Mouse (Mus musculus): ENCODE data around the gene Gm20388.

Gene Gm20388

GRCm38 (mm10) chr8:122852546-122852905 is 2941.9 kb downstream of the Gm20388 start:
- no peak for DNase-seq (ENCODE audit: low spot score)

- no peak for DNase-seq (ENCODE audit: low spot score)
These were observed 2942.7 kb downstream of the Gm20388 start for GRCm38 (mm10) chr8:122853340-122853771.

GRCm38 (mm10) chr8:122854388-122854787 is 2943.7 kb downstream of the Gm20388 start:
- DNase-seq (ENCODE audit: low spot score) = no peak

GRCm38 (mm10) chr8:122855123-122855522 is 2944.5 kb downstream of the Gm20388 start:
- DNase-seq (ENCODE audit: low spot score) = no peak

- no peak for DNase-seq (ENCODE audit: low spot score)
These were observed 2945.6 kb downstream of the Gm20388 start for GRCm38 (mm10) chr8:122856288-122856687.

- no peak for DNase-seq (ENCODE audit: low spot score)
These were observed 2949.2 kb downstream of the Gm20388 start for GRCm38 (mm10) chr8:122859843-122860242.

- DNase-seq (ENCODE audit: low spot score) = no peak
These were observed 2954.1 kb downstream of the Gm20388 start for GRCm38 (mm10) chr8:122864719-122865129.

GRCm38 (mm10) chr8:122865441-122865840 is 2954.8 kb downstream of the Gm20388 start:
- DNase-seq (ENCODE audit: low spot score) = no peak

- DNase-seq (ENCODE audit: low spot score) = no peak
These were observed 2955.6 kb downstream of the Gm20388 start for GRCm38 (mm10) chr8:122866231-122866630.

GRCm38 (mm10) chr8:122867982-122868381 is 2957.3 kb downstream of the Gm20388 start:
- no peak for DNase-seq (ENCODE audit: low spot score)

GRCm38 (mm10) chr8:122870377-122870863 is 2959.8 kb downstream of the Gm20388 start:
- DNase-seq (ENCODE audit: low spot score) = peak; percentile 76

- no peak for DNase-seq (ENCODE audit: low spot score)
These were observed 2961.0 kb downstream of the Gm20388 start for GRCm38 (mm10) chr8:122871663-122872062.

- peak; percentile 31 for DNase-seq (ENCODE audit: low spot score)
These were observed 2962.5 kb downstream of the Gm20388 start for GRCm38 (mm10) chr8:122873171-122873570.

GRCm38 (mm10) chr8:122875186-122875585 is 2964.5 kb downstream of the Gm20388 start:
- DNase-seq (ENCODE audit: low spot score) = no peak

GRCm38 (mm10) chr8:122878231-122878630 is 2967.6 kb downstream of the Gm20388 start:
- DNase-seq (ENCODE audit: low spot score) = no peak

GRCm38 (mm10) chr8:122880302-122880701 is 2969.7 kb downstream of the Gm20388 start:
- DNase-seq (ENCODE audit: low spot score) = no peak

GRCm38 (mm10) chr8:122883671-122884070 is 2973.0 kb downstream of the Gm20388 start:
- no peak for DNase-seq (ENCODE audit: low spot score)

- no peak for DNase-seq (ENCODE audit: low spot score)
These were observed 2980.8 kb downstream of the Gm20388 start for GRCm38 (mm10) chr8:122891440-122891839.

- DNase-seq (ENCODE audit: low spot score) = no peak
These were observed 2982.8 kb downstream of the Gm20388 start for GRCm38 (mm10) chr8:122893451-122893850.

- DNase-seq (ENCODE audit: low spot score) = no peak
These were observed 2985.7 kb downstream of the Gm20388 start for GRCm38 (mm10) chr8:122896317-122896716.

GRCm38 (mm10) chr8:122897200-122897599 is 2986.6 kb downstream of the Gm20388 start:
- no peak for DNase-seq (ENCODE audit: low spot score)

GRCm38 (mm10) chr8:122898018-122898417 is 2987.4 kb downstream of the Gm20388 start:
- no peak for DNase-seq (ENCODE audit: low spot score)

- DNase-seq (ENCODE audit: low spot score) = no peak
These were observed 2987.8 kb downstream of the Gm20388 start for GRCm38 (mm10) chr8:122898473-122898872.

- DNase-seq (ENCODE audit: low spot score) = no peak
These were observed 2988.4 kb downstream of the Gm20388 start for GRCm38 (mm10) chr8:122899085-122899484.

- DNase-seq (ENCODE audit: low spot score) = no peak
These were observed 2990.8 kb downstream of the Gm20388 start for GRCm38 (mm10) chr8:122901476-122901875.

All from T-cell, adult 2 months (primary cell).